Mouse (Mus musculus): ENCODE data around the gene Gm21767. TPM values are rescaled to one million over a fixed set of nuclear protein-coding genes. Genes with fewer than 3 reads are reported as not detected.
"Not testable (repeated sequence)": the region's sequence is repeated elsewhere in the genome, so short reads cannot be mapped to it uniquely, and the experiment has no call there.

Gene Gm21767
- not detected in 2 replicates for polyA plus RNA-seq (2011; ENCODE audit: insufficient read depth, insufficient read length, low replicate concordance, missing spikeins)

DNA sequence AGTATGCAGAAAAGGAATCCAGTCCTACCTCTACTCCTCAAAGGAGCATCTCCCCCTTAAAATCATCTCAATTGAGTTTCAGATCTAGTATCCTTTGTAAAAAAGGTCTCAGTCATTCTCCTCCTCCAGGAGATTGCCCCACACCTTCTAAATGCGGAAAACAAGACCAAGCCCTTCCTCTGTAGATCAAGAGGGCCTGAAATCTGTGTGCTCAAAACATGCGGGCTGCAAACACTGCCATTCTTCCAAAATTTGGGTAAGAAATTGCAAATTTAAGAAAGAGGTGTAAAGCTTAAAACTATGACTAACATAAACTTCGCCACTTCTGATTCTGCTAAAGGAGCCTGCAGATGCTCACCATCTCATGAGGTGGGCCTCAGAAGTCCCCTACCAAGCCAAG is at the start of gene Gm21767:
Gene Gm21767 (plus strand): TSS at position 301 of the 400 bp plus-strand sequence.
- WGBS = no CpG with 5 or more reads among the region's 3 CpGs
- not testable (repeated sequence) for H3K4me1 ChIP-seq (ENCODE audit: control insufficient read depth, insufficient read depth, low read length); H3K27ac ChIP-seq (ENCODE audit: control insufficient read depth, insufficient read depth, low read depth, low read length, poor library complexity); H3K4me3 ChIP-seq (replicated peaks; ENCODE audit: control insufficient read depth, low read depth, low read length)

Data from bone marrow, adult 2 months (tissue).